Mouse (Mus musculus) ES-E14 (cell line): ENCODE data around the gene Guca2b. TPM values are rescaled to one million over a fixed set of nuclear protein-coding genes. Genes with fewer than 3 reads are reported as not detected.

Experiments
- DNase-seq: peaks from one replicate; pipeline ENCODE4 v3.0.0-alpha.2; 2013; ENCODE audit warnings: low read depth, low spot score
- H3K27ac ChIP-seq: 2 replicates; pipeline ENCODE4 v1.5.1; 2012; ENCODE audit warnings: low read depth, mild to moderate bottlenecking, low read length, moderate library complexity, mixed read lengths; ENCODE audit not compliant: poor library complexity, insufficient read depth, severe bottlenecking
- H3K36me3 ChIP-seq: 2 replicates; pipeline ENCODE4 v1.6.1; 2012; ENCODE audit warnings: mild to moderate bottlenecking, low read length, moderate library complexity, mixed read lengths; ENCODE audit not compliant: control insufficient read depth, poor library complexity, insufficient read depth, severe bottlenecking
- H3K4me1 ChIP-seq, 2 experiments: fragments of 150-350 bp in 1 of 2; sonication (generic) in 1 of 2; 2 replicates each; pipeline ENCODE4 v1.6.1; 2012; ENCODE audit warnings: low read length in 2 of 2, mild to moderate bottlenecking in 1 of 2, mixed read lengths in 1 of 2; ENCODE audit not compliant: control insufficient read depth in 2 of 2, insufficient read depth in 2 of 2, poor library complexity in 1 of 2
- H3K4me3 ChIP-seq, 2 experiments: fragments of 150-350 bp in 1 of 2; sonication (generic) in 1 of 2; 2 replicates each; pipeline ENCODE4 v1.5.1; 2012; ENCODE audit warnings: low read length in 2 of 2, low read depth in 1 of 2, mild to moderate bottlenecking in 1 of 2, mixed read lengths in 1 of 2; ENCODE audit not compliant: insufficient read depth in 1 of 2, poor library complexity in 1 of 2, severe bottlenecking in 1 of 2
- H3K9ac ChIP-seq: 2 replicates; pipeline ENCODE4 v1.6.1; 2012; ENCODE audit warnings: low read depth, mild to moderate bottlenecking, low read length, mixed read lengths; ENCODE audit not compliant: poor library complexity, insufficient read depth, severe bottlenecking
- H3K9me3 ChIP-seq: fragments of 150-350 bp; sonication (generic); 2 replicates; pipeline ENCODE4 v1.6.1; 2012; ENCODE audit warnings: low read depth, mild to moderate bottlenecking, low read length; ENCODE audit not compliant: control insufficient read depth, insufficient read depth
- CHD2 ChIP-seq: IDR thresholded peaks from 2 replicates; pipeline ENCODE4 v1.6.1; 2014; ENCODE audit warnings: mild to moderate bottlenecking, low read depth, low read length, inconsistent platforms
- HCFC1 ChIP-seq: IDR thresholded peaks from 2 replicates; pipeline ENCODE4 v1.6.1; 2012; ENCODE audit warnings: low read length, inconsistent platforms, borderline replicate concordance; ENCODE audit not compliant: insufficient read depth
- MAFK ChIP-seq: IDR thresholded peaks from 2 replicates; pipeline ENCODE4 v1.6.1; 2014; ENCODE audit warnings: mild to moderate bottlenecking, low read depth, low read length, inconsistent platforms; ENCODE audit not compliant: insufficient read depth
- ZC3H11A ChIP-seq: IDR thresholded peaks from 2 replicates; pipeline ENCODE4 v1.6.1; 2012; ENCODE audit warnings: low read depth, mild to moderate bottlenecking, inconsistent platforms, low read length, borderline replicate concordance
- ZNF384 ChIP-seq: IDR thresholded peaks from 2 replicates; pipeline ENCODE4 v1.6.1; 2012; ENCODE audit warnings: low read depth, low read length, inconsistent platforms
- in situ Hi-C, 2 experiments: fragments of 600-800 bp; cut with MboI; formaldehyde crosslinking; loops; one replicate each; pipeline ENCODE4 v1.15.1; 2025; ENCODE audit warnings: low sequenced_read_pairs in 2 of 2, inconsistent platforms in 1 of 2; ENCODE audit not compliant: unreplicated experiment in 2 of 2
- total RNA-seq: library from RNA; depleted of rRNA; stranded (reverse); fragments of 300-350 nt; gene quantifications from 2 replicates; pipeline ENCODE4 v1.2.3, GENCODE M21; 2012

The Guca2b gene
- total RNA-seq, 1 experiment: not detected

- peaks cover 2 to 34% of the 10 kb centered on the region in 2 experiments; a peak in 3 of 4 replicates for H3K4me1 ChIP-seq
- no peak overlapping the region for H3K4me3 ChIP-seq
- DNase-seq: no peak
- in situ Hi-C loops: no loop called here
- H3K36me3 ChIP-seq: peaks cover 3% of the 10 kb centered on the region; the same call in 1 of the 2 replicates
- H3K27ac ChIP-seq: no peak overlapping the region
- H3K9ac ChIP-seq: no peak overlapping the region
- H3K9me3 ChIP-seq: no peaks in the 10 kb centered on the region
- no peak for TF ChIP-seq CHD2
- TF ChIP-seq HCFC1: no peak
- no peak for TF ChIP-seq ZNF384
- no peak for TF ChIP-seq ZC3H11A
- TF ChIP-seq MAFK: no peak
Observed at GRCm38 (mm10) chr4:119634908-119635660, 23.7 kb downstream of the Guca2b start.

- in situ Hi-C loops: no loop called here
- no peak overlapping the region for H3K27ac ChIP-seq
- no peak for DNase-seq
Observed at GRCm38 (mm10) chr4:119633948-119634347, 24.8 kb downstream of the Guca2b start.

GRCm38 (mm10) chr4:119633342-119633741 is 25.4 kb downstream of the Guca2b start:
- H3K4me3 ChIP-seq: no peak overlapping the region
- no peaks in the 10 kb centered on the region for H3K9me3 ChIP-seq
- H3K36me3 ChIP-seq: peaks cover 9% of the 10 kb centered on the region
- peaks cover 2 to 34% of the 10 kb centered on the region in 2 experiments; a peak in 3 of 4 replicates for H3K4me1 ChIP-seq
- TF ChIP-seq HCFC1 (no peak), MAFK (no peak), ZNF384 (no peak), ZC3H11A (no peak), CHD2 (no peak)
- in situ Hi-C loops: no loop called here
- DNase-seq: no peak
- H3K9ac ChIP-seq: no peak overlapping the region
- H3K27ac ChIP-seq: no peak overlapping the region

More at GRCm38 (mm10) chr4:119633948-119634347, 24.8 kb downstream of the Guca2b start:
- Histone ChIP-seq H3K9me3 (no peaks in the 10 kb centered on the region), H3K4me3 (no peak overlapping the region), H3K4me1 (peaks cover 2 to 34% of the 10 kb centered on the region in 2 experiments; a peak in 3 of 4 replicates), H3K9ac (no peak overlapping the region), H3K36me3 (peaks cover 9% of the 10 kb centered on the region)
- TF ChIP-seq HCFC1 (no peak), ZC3H11A (no peak), CHD2 (no peak), MAFK (no peak), ZNF384 (no peak)

- TF ChIP-seq HCFC1 (no peak), MAFK (no peak), CHD2 (no peak), ZC3H11A (no peak), ZNF384 (no peak)
- no peak for DNase-seq
- peaks cover 9% of the 10 kb centered on the region for H3K36me3 ChIP-seq
- H3K4me3 ChIP-seq: no peak overlapping the region
- H3K9me3 ChIP-seq: no peaks in the 10 kb centered on the region
- in situ Hi-C loops: no loop called here
- no peak overlapping the region for H3K27ac ChIP-seq
- H3K4me1 ChIP-seq: peaks cover 2 to 34% of the 10 kb centered on the region in 2 experiments; a peak in 3 of 4 replicates
- H3K9ac ChIP-seq: no peak overlapping the region
Observed at GRCm38 (mm10) chr4:119632721-119633120, 26.0 kb downstream of the Guca2b start.
